Mouse (Mus musculus) megakaryocyte, embryonic 14.5 days (primary cell): ENCODE measurements at regions not wholly inside any gene's neighbourhood (a gene's known extent, or its start where the extent isn't known, plus 50 kb on each side); places are given as distances from the start of the nearest gene placed in this dataset.

ENCODE experiments used
- FLI1 ChIP-seq: IDR thresholded peaks from 2 replicates; pipeline ENCODE4 v1.6.1; 2012; ENCODE audit warnings: low read length, inconsistent platforms, mixed read lengths
- GATA1 ChIP-seq: IDR thresholded peaks from 3 replicates; pipeline ENCODE4 v1.6.1; 2012; ENCODE audit warnings: mixed read lengths, low read length, inconsistent platforms, borderline replicate concordance

GRCm38 (mm10) chr10:92146263-92146662, 576.0 kb downstream of the Nedd1 start:
- no peak for TF ChIP-seq GATA1
- TF ChIP-seq FLI1 = no peak
